Mouse (Mus musculus): ENCODE results near the gene Sh3tc1. TPM values are rescaled to one million over a fixed set of nuclear protein-coding genes. Genes with fewer than 3 reads are reported as not detected.

Sh3tc1 gene
- total and polyA plus RNA-seq, 2 experiments from 2014 or later = 9.4 to 11.4 TPM

DNA sequence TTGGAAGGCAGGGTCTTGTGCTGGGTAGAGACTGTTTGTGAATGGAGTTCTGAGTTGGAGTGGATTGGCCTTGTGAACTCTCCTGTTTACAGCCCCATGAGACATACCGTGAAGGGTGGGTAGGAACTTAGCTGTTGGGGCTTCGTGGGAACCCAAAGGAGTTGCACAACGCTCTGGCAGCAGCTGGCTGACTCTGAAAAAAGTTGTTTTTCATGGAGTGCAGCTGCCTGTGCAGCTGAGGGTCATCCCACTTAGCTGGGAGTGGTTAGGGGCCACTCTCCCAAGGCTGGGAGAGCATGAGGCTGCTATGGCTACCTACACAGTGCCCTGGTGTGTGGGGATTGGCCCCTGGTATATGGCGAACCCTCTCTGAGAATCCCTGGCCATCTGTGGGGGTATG is 92.2 kb downstream of the Sh3tc1 start:
- Histone ChIP-seq H3K4me1 (ENCODE audit: control insufficient read depth, insufficient read depth) (0 out of 2 replicates have a peak, but pooled peaks cover 12% of the 10 kb centered on the region), H3K27me3 (ENCODE audit: control insufficient read depth, insufficient read depth, low read length) (no peaks in the 10 kb centered on the region), H3K9me3 (replicated peaks; ENCODE audit: control insufficient read depth, low read length) (no peaks in the 10 kb centered on the region), H3K27ac (ENCODE audit: low read depth) (no peak overlapping the region), H3K4me2 (ENCODE audit: low read depth, low read length) (no peak overlapping the region), H3K9ac (replicated peaks; ENCODE audit: low read depth, low read length) (no peak overlapping the region), H3K4me3 (ENCODE audit: low read depth, low read length) (no peak overlapping the region), H3K36me3 (replicated peaks; ENCODE audit: control insufficient read depth, insufficient read depth, low read length) (no peaks in the 10 kb centered on the region)
- 63% methylated on average over 4 of the region's 4 CpGs for WGBS
- no peak for ATAC-seq (ENCODE audit: insufficient read depth, low read depth)
- no peak for DNase-seq (ENCODE audit: low spot score)
- TF ChIP-seq CTCF (IDR thresholded peaks at IDR 0.05; ENCODE audit: low read depth) (no peak), EP300 (IDR thresholded peaks at IDR 0.05; ENCODE audit: low read depth) (no peak)

Other genes starting within 250 kb of the Sh3tc1 start
- gene Cpz, start 214.3 kb downstream of the Sh3tc1 start, total RNA-seq (2014; rRNA removed; ENCODE audit: low replicate concordance) = 6.8 and 39.5 TPM in 2 replicates
- gene Cpz, start 214.3 kb downstream of the Sh3tc1 start, polyA plus RNA-seq (2015; fragmentation: Nextera tagmentation; extraction: Ambion mirVana) = 3.6 and 3.8 TPM in 2 replicates
- 7.3 and 8.1 TPM in 2 replicates for gene Trmt44, start 164.9 kb downstream of the Sh3tc1 start, total RNA-seq (2014; rRNA removed; ENCODE audit: low replicate concordance)
- 2.4 and 2.6 TPM in 2 replicates for gene Trmt44, start 164.9 kb downstream of the Sh3tc1 start, polyA plus RNA-seq (2015; fragmentation: Nextera tagmentation; extraction: Ambion mirVana)
- 26.8 and 31.2 TPM in 2 replicates for gene Acox3, start 156.9 kb downstream of the Sh3tc1 start, total RNA-seq (2014; rRNA removed; ENCODE audit: low replicate concordance)
- 11.9 and 13.4 TPM in 2 replicates for gene Acox3, start 156.9 kb downstream of the Sh3tc1 start, polyA plus RNA-seq (2015; fragmentation: Nextera tagmentation; extraction: Ambion mirVana)
- 43.3 and 49.5 TPM in 2 replicates for gene Htra3, start 60.2 kb downstream of the Sh3tc1 start, total RNA-seq (2014; rRNA removed; ENCODE audit: low replicate concordance)
- 17.2 and 19.2 TPM in 2 replicates for gene Htra3, start 60.2 kb downstream of the Sh3tc1 start, polyA plus RNA-seq (2015; fragmentation: Nextera tagmentation; extraction: Ambion mirVana)
- 10.9 and 22.1 TPM in 2 replicates for gene Ablim2, start 17.9 kb upstream of the Sh3tc1 start, total RNA-seq (2014; rRNA removed; ENCODE audit: low replicate concordance)
- gene Ablim2, start 17.9 kb upstream of the Sh3tc1 start, polyA plus RNA-seq (2015; fragmentation: Nextera tagmentation; extraction: Ambion mirVana) = 8.3 and 8.8 TPM in 2 replicates
- 25.9 and 30.3 TPM in 2 replicates for gene Afap1, start 153.3 kb upstream of the Sh3tc1 start, total RNA-seq (2014; rRNA removed; ENCODE audit: low replicate concordance)
- gene Afap1, start 153.3 kb upstream of the Sh3tc1 start, polyA plus RNA-seq (2015; fragmentation: Nextera tagmentation; extraction: Ambion mirVana) = 13.6 and 14.9 TPM in 2 replicates

Measured in heart, postnatal 0 days (tissue).